Mouse (Mus musculus) kidney, postnatal 36 days (tissue): ENCODE results near the gene Rfpl4b.
"Not testable (repeated sequence)": the region's sequence is repeated elsewhere in the genome, so short reads cannot be mapped to it uniquely, and the experiment has no call there.

Experiments
- DNase-seq, 2 experiments: peaks; one replicate each; pipeline ENCODE4 v3.0.0; 2021 to 2022; ENCODE audit warnings: mixed read lengths in 2 of 2

Rfpl4b gene

GRCm38 (mm10) chr10:38821679-38822078, at the start of gene Rfpl4b:
Gene Rfpl4b (minus strand): TSS chr10:38821779.
- DNase-seq: no peak

- peak in 1 of 2 experiments; percentile 1 for DNase-seq
Observed at GRCm38 (mm10) chr10:38855186-38855585, 33.6 kb upstream of the Rfpl4b start.

- DNase-seq: not testable (repeated sequence)
Observed at GRCm38 (mm10) chr10:38850006-38850405, 28.4 kb upstream of the Rfpl4b start.

GRCm38 (mm10) chr10:38848884-38849499, 27.4 kb upstream of the Rfpl4b start:
- DNase-seq: peak; percentile 44 to 84

GRCm38 (mm10) chr10:38848231-38848630, 26.7 kb upstream of the Rfpl4b start:
- DNase-seq: no peak

- DNase-seq: no peak
Observed at GRCm38 (mm10) chr10:38823741-38824140, 2.2 kb upstream of the Rfpl4b start.

- DNase-seq: no peak
Observed at GRCm38 (mm10) chr10:38806056-38806455, 15.5 kb downstream of the Rfpl4b start.

- DNase-seq: no peak
Observed at GRCm38 (mm10) chr10:38804047-38804446, 17.5 kb downstream of the Rfpl4b start.

GRCm38 (mm10) chr10:38803304-38803703, 18.3 kb downstream of the Rfpl4b start:
- no peak for DNase-seq

GRCm38 (mm10) chr10:38788612-38789011, 33.0 kb downstream of the Rfpl4b start:
- no peak for DNase-seq
